Mouse (Mus musculus) liver, adult 2 months (tissue): ENCODE data around the gene Lurap1l. TPM values are rescaled to one million over a fixed set of nuclear protein-coding genes. Genes with fewer than 3 reads are reported as not detected.
A peak's percentile ranks its signal among the peaks of the same experiment; 100 is the strongest.

Source experiments
- DNase-seq: peaks from one replicate; pipeline ENCODE4 v3.0.0-alpha.2; 2011; ENCODE audit warnings: low read depth, low spot score; ENCODE audit errors: extremely low read depth
- H3K27ac ChIP-seq: fragments of 200-500 bp; replicated peaks from 2 replicates; pipeline ENCODE4 v1.5.1; 2012; ENCODE audit warnings: low read depth, mild to moderate bottlenecking, control low read depth, inconsistent platforms, low read length; ENCODE audit not compliant: insufficient read depth
- H3K27me3 ChIP-seq: fragments of 200-500 bp; 2 replicates; pipeline ENCODE4 v1.6.1; 2012; ENCODE audit warnings: mild to moderate bottlenecking, moderate library complexity, low read length, inconsistent platforms; ENCODE audit not compliant: control insufficient read depth, insufficient read depth
- H3K36me3 ChIP-seq: fragments of 200-500 bp; 2 replicates; pipeline ENCODE4 v1.6.1; 2012; ENCODE audit warnings: low read length, inconsistent platforms; ENCODE audit not compliant: control insufficient read depth, insufficient read depth
- H3K4me1 ChIP-seq: fragments of 200-500 bp; 2 replicates; pipeline ENCODE4 v1.6.1; 2011; ENCODE audit warnings: low read length; ENCODE audit not compliant: control insufficient read depth, insufficient read depth
- H3K4me3 ChIP-seq: fragments of 200-500 bp; 2 replicates; pipeline ENCODE4 v1.5.1; 2011; ENCODE audit warnings: low read depth, mild to moderate bottlenecking, control low read depth, low read length, moderate library complexity; ENCODE audit not compliant: insufficient read depth
- H3K79me2 ChIP-seq: fragments of 200-500 bp; 2 replicates; pipeline ENCODE4 v1.6.1; 2012; ENCODE audit warnings: inconsistent platforms, mild to moderate bottlenecking, low read length, moderate library complexity; ENCODE audit not compliant: control insufficient read depth, insufficient read depth
- H3K9ac ChIP-seq: fragments of 200-500 bp; 2 replicates; pipeline ENCODE4 v1.6.1; 2012; ENCODE audit warnings: low read depth, mild to moderate bottlenecking, control low read depth, inconsistent platforms, low read length
- CTCF ChIP-seq: fragments of 200-500 bp; IDR thresholded peaks from 2 replicates; pipeline ENCODE4 v1.5.1; 2011; ENCODE audit warnings: low read depth, low read length, control low read depth
- POLR2A ChIP-seq: fragments of 200-500 bp; IDR thresholded peaks from 2 replicates; pipeline ENCODE4 v1.6.1; 2011; ENCODE audit warnings: low read length, control low read depth; ENCODE audit not compliant: insufficient read depth; ENCODE audit errors: extremely low read depth
- WGBS: fragments of 180-500 bp; shearing (Covaris S2); methylation state at CpG from one replicate; pipeline ENCODE4 v1.1.7; 2018; 5-methylcytosine and 5-hydroxymethylcytosine counted together
- polyA plus RNA-seq: library from polyadenylated mRNA; depleted of rRNA; stranded (reverse); fragments of >200 nt; gene quantifications from 2 replicates; pipeline ENCODE4 v1.2.3, GENCODE M21; 2012
- total RNA-seq: library from RNA; depleted of rRNA; stranded (reverse); fragments of >200 nt; gene quantifications from 2 replicates; pipeline ENCODE4 v1.2.3, GENCODE M21; 2014

Lurap1l gene
- total and polyA plus RNA-seq, 2 experiments, result 15.3 to 43.5 TPM

- H3K9ac ChIP-seq, result no peak overlapping the region
- no peaks in the 10 kb centered on the region for H3K27me3 ChIP-seq
- H3K4me1 ChIP-seq, result no peaks in the 10 kb centered on the region
- no peaks in the 10 kb centered on the region for H3K79me2 ChIP-seq
- TF ChIP-seq POLR2A, result no peak
- no peak for TF ChIP-seq CTCF
- WGBS, result 94% methylated on average over 6 of the region's 6 CpGs
- DNase-seq, result no peak
- H3K27ac ChIP-seq, result no peak overlapping the region
- no peaks in the 10 kb centered on the region for H3K36me3 ChIP-seq
- H3K4me3 ChIP-seq, result no peak overlapping the region
Measured at GRCm38 (mm10) chr4:80891004-80891403, 19.4 kb upstream of the Lurap1l start.

- TF ChIP-seq CTCF (no peak), POLR2A (no peak)
- 52% methylated on average over 4 of the region's 4 CpGs for WGBS
- Histone ChIP-seq H3K79me2 (no peaks in the 10 kb centered on the region), H3K4me1 (peaks cover 2% of the 10 kb centered on the region), H3K27ac (no peak overlapping the region), H3K36me3 (no peaks in the 10 kb centered on the region), H3K27me3 (no peaks in the 10 kb centered on the region), H3K9ac (no peak overlapping the region), H3K4me3 (no peak overlapping the region)
- no peak for DNase-seq
Measured at GRCm38 (mm10) chr4:80895278-80895894, 15.1 kb upstream of the Lurap1l start.

GRCm38 (mm10) chr4:80906726-80907125 is 3.7 kb upstream of the Lurap1l start:
- 84% methylated on average over 3 of the region's 3 CpGs for WGBS
- no peak overlapping the region for H3K9ac ChIP-seq
- TF ChIP-seq POLR2A (no peak), CTCF (no peak)

GRCm38 (mm10) chr4:80907973-80908372 is 2.5 kb upstream of the Lurap1l start:
- H3K36me3 ChIP-seq, result no peaks in the 10 kb centered on the region
- peak; percentile 71 for DNase-seq
- peaks cover 4% of the 10 kb centered on the region; the same call in 1 of the 2 replicates for H3K79me2 ChIP-seq
- TF ChIP-seq POLR2A, result no peak
- TF ChIP-seq CTCF, result no peak
- 0 out of 2 replicates have a peak overlapping the region, but pooled peaks have one; percentile 51 for H3K27ac ChIP-seq
- no peaks in the 10 kb centered on the region for H3K27me3 ChIP-seq
- H3K9ac ChIP-seq, result no peak overlapping the region
- 58% methylated on average over 5 of the region's 5 CpGs for WGBS
- no peak overlapping the region for H3K4me3 ChIP-seq
- peaks cover 6% of the 10 kb centered on the region for H3K4me1 ChIP-seq

More at GRCm38 (mm10) chr4:80906726-80907125, 3.7 kb upstream of the Lurap1l start:
- Histone ChIP-seq H3K36me3 (no peaks in the 10 kb centered on the region), H3K79me2 (peaks cover 4% of the 10 kb centered on the region; the same call in 1 of the 2 replicates), H3K27ac (no peak overlapping the region), H3K4me1 (peaks cover 6% of the 10 kb centered on the region), H3K27me3 (no peaks in the 10 kb centered on the region), H3K4me3 (no peak overlapping the region)
- no peak for DNase-seq

- Histone ChIP-seq H3K9ac (no peak overlapping the region), H3K4me3 (no peak overlapping the region), H3K4me1 (peaks cover 10% of the 10 kb centered on the region), H3K27ac (no peak overlapping the region), H3K27me3 (no peaks in the 10 kb centered on the region), H3K36me3 (0 out of 2 replicates have a peak, but pooled peaks cover 1% of the 10 kb centered on the region), H3K79me2 (peaks cover 11% of the 10 kb centered on the region)
- no peak for TF ChIP-seq CTCF
- no peak for TF ChIP-seq POLR2A
- WGBS, result 78% methylated on average over 4 of the region's 4 CpGs
- DNase-seq, result no peak
Measured at GRCm38 (mm10) chr4:80908902-80909301, 1.5 kb upstream of the Lurap1l start.

- Histone ChIP-seq H3K27ac (peak overlapping the region; percentile 92), H3K9ac (peak overlapping the region; percentile 88), H3K4me3 (peak overlapping the region; percentile 86), H3K36me3 (0 out of 2 replicates have a peak, but pooled peaks cover 1% of the 10 kb centered on the region), H3K27me3 (no peaks in the 10 kb centered on the region), H3K4me1 (peaks cover 19% of the 10 kb centered on the region), H3K79me2 (peaks cover 17% of the 10 kb centered on the region)
- no peak for TF ChIP-seq CTCF
- no peak for TF ChIP-seq POLR2A
- DNase-seq, result no peak
- WGBS, result under 1% methylated on average over 57 of the region's 58 CpGs
Measured at GRCm38 (mm10) chr4:80910871-80911701, 640 bp downstream of the Lurap1l start.
